Mouse (Mus musculus) heart, postnatal 25 days (tissue): Measurements from ENCODE around the gene Hs1bp3. TPM values are rescaled to one million over a fixed set of nuclear protein-coding genes. Genes with fewer than 3 reads are reported as not detected.

Experiments used
- DNase-seq: peaks from one replicate; pipeline ENCODE4 v3.0.0; 2022; ENCODE audit warnings: low spot score
- intact Hi-C: fragments of 180-260 bp; cut with DNase I; formaldehyde crosslinking; loops from one replicate; pipeline ENCODE4 v1.15.1; 2025
- total RNA-seq, 2 experiments: library from RNA; stranded (reverse); gene quantifications; 2 replicates each; pipeline ENCODE4 v1.2.3; 2021

Hs1bp3 gene
- total RNA-seq, 2 experiments from 2014 or later = 11.9 to 14.1 TPM

DNA sequence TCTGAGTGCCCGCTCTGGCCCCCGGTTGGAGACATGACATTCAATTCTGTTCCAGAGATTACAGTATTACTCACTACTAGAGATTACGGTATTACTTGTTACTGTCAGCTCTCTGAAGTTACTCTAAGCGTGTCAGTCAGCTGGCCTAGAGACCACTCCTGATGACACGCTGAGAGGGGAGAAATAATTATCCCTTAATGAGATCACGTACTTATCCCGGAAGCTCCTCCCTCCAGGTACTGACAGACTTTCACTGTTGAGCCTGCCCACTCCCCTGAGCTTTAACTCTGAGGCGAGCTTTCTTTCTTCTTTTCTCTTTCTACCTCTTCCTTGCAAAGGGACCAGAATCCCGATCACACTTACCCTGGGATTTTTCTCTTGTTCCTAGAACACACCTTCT is 67.7 kb downstream of the Hs1bp3 start:
- no peak for DNase-seq
- intact Hi-C loops = loop anchor here (2.0 kb wide), 1 partner anchor 62 kb away; no protein-coding TSS in a partner anchor

DNA sequence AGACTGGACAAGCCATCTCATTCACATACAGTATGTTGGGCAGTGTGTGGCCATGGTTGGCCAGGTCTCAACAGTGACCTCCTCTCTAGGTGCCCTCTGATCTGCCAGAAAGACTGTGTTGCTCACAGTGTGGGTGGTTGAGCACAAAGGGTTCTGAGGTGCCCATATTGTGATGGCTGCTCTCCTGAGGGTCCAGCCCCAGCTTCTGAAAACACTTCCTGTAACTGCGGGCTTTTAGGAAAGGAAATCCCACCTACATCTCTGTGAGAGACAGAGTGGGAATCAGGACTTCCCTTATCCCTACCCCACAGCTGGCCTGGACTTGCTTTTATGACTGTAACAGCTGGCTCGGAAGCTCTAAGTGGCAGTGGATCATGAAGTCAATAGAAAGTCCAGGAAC is 68.7 kb downstream of the Hs1bp3 start:
- DNase-seq = no peak
- intact Hi-C loops = loop anchor here (2.0 kb wide), 1 partner anchor 61 kb away; no protein-coding TSS in a partner anchor

DNA sequence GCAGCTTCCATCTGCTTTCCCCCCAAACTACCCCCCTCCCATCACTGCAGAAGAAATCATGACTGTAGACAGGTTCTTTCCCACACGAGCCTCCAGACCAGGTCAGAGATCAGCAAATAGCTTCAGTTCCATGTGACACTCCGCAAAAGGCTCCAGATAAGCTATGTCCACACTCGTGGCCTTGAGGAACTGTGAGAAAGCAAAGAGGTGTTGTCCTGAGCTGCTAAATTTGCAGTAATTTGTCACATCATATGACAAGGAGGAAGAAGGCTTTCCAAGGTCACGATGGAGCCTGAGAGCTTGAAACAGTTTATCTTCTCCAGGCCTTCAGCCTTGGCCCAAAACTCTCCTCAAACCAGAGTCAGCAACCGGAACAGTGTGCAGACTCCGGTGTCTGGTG is 70.6 kb downstream of the Hs1bp3 start:
- intact Hi-C loops = no loop called here
- no peak for DNase-seq

GRCm38 (mm10) chr12:8386451-8387011 is 73.3 kb downstream of the Hs1bp3 start:
- DNase-seq = peak; percentile 65
- intact Hi-C loops = loop anchor here (5.0 kb wide), 1 partner anchor 59 kb away; no protein-coding TSS in a partner anchor

- no peak for DNase-seq
- intact Hi-C loops = loop anchor here (5.0 kb wide), 1 partner anchor 60 kb away; no protein-coding TSS in a partner anchor
Measured at GRCm38 (mm10) chr12:8387281-8387680, 74.0 kb downstream of the Hs1bp3 start.

GRCm38 (mm10) chr12:8388529-8389414 is 75.5 kb downstream of the Hs1bp3 start:
- intact Hi-C loops = loop anchor here (5.0 kb wide), 1 partner anchor 61 kb away; no protein-coding TSS in a partner anchor
- no peak for DNase-seq

DNA sequence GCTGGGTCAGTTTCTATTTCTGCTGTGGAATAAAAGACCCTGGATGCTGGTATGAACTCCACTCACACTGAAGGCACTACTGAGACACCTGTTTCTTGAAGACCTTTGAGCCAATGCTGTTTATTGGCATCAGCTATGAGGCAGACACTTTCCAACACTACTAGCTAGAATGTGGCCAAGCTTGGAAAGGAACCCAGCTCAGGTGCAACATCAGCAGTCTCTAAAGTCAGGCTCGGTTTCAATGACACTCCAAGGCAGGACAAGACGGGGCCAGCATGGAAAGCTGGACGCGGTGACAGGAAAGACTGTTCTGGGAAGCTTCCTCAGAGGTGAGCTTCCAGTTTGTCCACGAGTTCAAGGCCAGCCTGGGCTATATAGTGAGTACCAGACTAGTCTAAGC is 80.0 kb downstream of the Hs1bp3 start:
- DNase-seq = no peak
- intact Hi-C loops = no loop called here

Other genes starting within 250 kb of the Hs1bp3 start
- gene Ldah, start 105.3 kb upstream of the Hs1bp3 start, total RNA-seq = 10 to 100 TPM; 26.3 to 27.0 TPM
- under 1 TPM; 0.23 to 0.53 TPM for gene Gdf7, start 11.5 kb upstream of the Hs1bp3 start, total RNA-seq
- gene Rhob, start 186.6 kb downstream of the Hs1bp3 start, total RNA-seq = 100 to 1,000 TPM; 149 to 156 TPM